Mouse (Mus musculus) embryonic facial prominence, embryonic 13.5 days (tissue): ENCODE results near the gene Tmem131l. TPM values are rescaled to one million over a fixed set of nuclear protein-coding genes. Genes with fewer than 3 reads are reported as not detected.
A peak's percentile ranks its signal among the peaks of the same experiment; 100 is the strongest.
"Not testable (repeated sequence)": the region's sequence is repeated elsewhere in the genome, so short reads cannot be mapped to it uniquely, and the experiment has no call there.

Source experiments
- ATAC-seq: fragments of 200-750 bp; cut with Nextera tagmentation; 2 replicates; pipeline ENCODE4 v1.8.0; 2017; ENCODE audit warnings: low read depth; ENCODE audit not compliant: insufficient number of reproducible peaks, insufficient read depth, low FRiP score, low TSS enrichment
- H3K27ac ChIP-seq: fragments of 300-500 bp; sonication (generic); 2 replicates; pipeline ENCODE4 v1.5.1; 2015; ENCODE audit warnings: moderate library complexity, mild to moderate bottlenecking, inconsistent platforms
- H3K27me3 ChIP-seq: fragments of 300-500 bp; sonication (generic); 2 replicates; pipeline ENCODE4 v1.6.1; 2015; ENCODE audit warnings: mild to moderate bottlenecking, inconsistent platforms
- H3K36me3 ChIP-seq: fragments of 300-500 bp; sonication (generic); 2 replicates; pipeline ENCODE4 v1.6.1; 2015; ENCODE audit warnings: mild to moderate bottlenecking, inconsistent platforms
- H3K4me1 ChIP-seq: fragments of 300-500 bp; sonication (generic); 2 replicates; pipeline ENCODE4 v1.6.1; 2015; ENCODE audit warnings: inconsistent platforms
- H3K4me2 ChIP-seq: fragments of 300-500 bp; sonication (generic); 2 replicates; pipeline ENCODE4 v1.6.1; 2015; ENCODE audit warnings: moderate library complexity, mild to moderate bottlenecking, inconsistent platforms
- H3K4me3 ChIP-seq: fragments of 300-500 bp; sonication (generic); 2 replicates; pipeline ENCODE4 v1.5.1; 2015; ENCODE audit warnings: mild to moderate bottlenecking, inconsistent platforms
- H3K9ac ChIP-seq: fragments of 300-500 bp; sonication (generic); 2 replicates; pipeline ENCODE4 v1.6.1; 2015; ENCODE audit warnings: mild to moderate bottlenecking, inconsistent platforms
- H3K9me3 ChIP-seq: fragments of 300-500 bp; sonication (generic); 2 replicates; pipeline ENCODE4 v1.6.1; 2016; ENCODE audit warnings: inconsistent platforms
- WGBS: fragments of 180-500 bp; shearing (Covaris S2); methylation state at CpG from one replicate; pipeline ENCODE4 v1.1.7; 2015; ENCODE audit warnings: mixed read lengths; 5-methylcytosine and 5-hydroxymethylcytosine counted together
- polyA plus RNA-seq: library from polyadenylated mRNA; unstranded; fragments of >200 nt; fragmentation: Nextera tagmentation; extraction: Ambion mirVana; gene quantifications from 2 replicates; pipeline ENCODE4 v1.2.1, GENCODE M21; 2015

The Tmem131l gene
- polyA plus RNA-seq, 1 experiment from 2014 or later: 67.4 TPM

GRCm38 (mm10) chr3:83871962-83872361, 168.0 kb downstream of the Tmem131l start:
- 92% methylated on average over 4 of the region's 4 CpGs for WGBS
- ATAC-seq: not testable (repeated sequence)

GRCm38 (mm10) chr3:83871559-83871958, 168.4 kb downstream of the Tmem131l start:
- not testable (repeated sequence) for ATAC-seq, H3K4me3 ChIP-seq, H3K36me3 ChIP-seq, H3K27ac ChIP-seq, H3K9me3 ChIP-seq, H3K27me3 ChIP-seq, H3K9ac ChIP-seq, H3K4me2 ChIP-seq, H3K4me1 ChIP-seq
- WGBS: 92% methylated on average over 7 of the region's 7 CpGs

More at GRCm38 (mm10) chr3:83871962-83872361, 168.0 kb downstream of the Tmem131l start:
- H3K4me1 ChIP-seq, H3K4me3 ChIP-seq, H3K4me2 ChIP-seq, H3K36me3 ChIP-seq, H3K9me3 ChIP-seq, H3K27ac ChIP-seq, H3K27me3 ChIP-seq, H3K9ac ChIP-seq: not testable (repeated sequence)

GRCm38 (mm10) chr3:83869776-83870175, 170.2 kb downstream of the Tmem131l start:
- H3K9ac ChIP-seq: no peak overlapping the region
- no peak overlapping the region for H3K27ac ChIP-seq
- H3K4me3 ChIP-seq: no peak overlapping the region
- no peaks in the 10 kb centered on the region for H3K9me3 ChIP-seq
- H3K36me3 ChIP-seq: no peaks in the 10 kb centered on the region
- no peak for ATAC-seq
- 95% methylated on average over 2 of the region's 2 CpGs for WGBS
- no peaks in the 10 kb centered on the region for H3K27me3 ChIP-seq
- no peak overlapping the region for H3K4me2 ChIP-seq
- 0 out of 2 replicates have a peak, but pooled peaks cover under 1% of the 10 kb centered on the region for H3K4me1 ChIP-seq

GRCm38 (mm10) chr3:83867026-83867425, 172.9 kb downstream of the Tmem131l start:
- ATAC-seq, H3K4me3 ChIP-seq, H3K9ac ChIP-seq, H3K4me2 ChIP-seq, H3K27ac ChIP-seq, H3K9me3 ChIP-seq, H3K36me3 ChIP-seq, H3K27me3 ChIP-seq: not testable (repeated sequence)
- H3K4me1 ChIP-seq: peaks cover 14% of the 10 kb centered on the region

- no peaks in the 10 kb centered on the region for H3K27me3 ChIP-seq
- no peak overlapping the region for H3K9ac ChIP-seq
- WGBS: 85% methylated on average over 2 of the region's 2 CpGs
- H3K4me2 ChIP-seq: no peak overlapping the region
- H3K4me1 ChIP-seq: peaks cover 14% of the 10 kb centered on the region
- ATAC-seq: no peak
- no peaks in the 10 kb centered on the region for H3K36me3 ChIP-seq
- no peaks in the 10 kb centered on the region for H3K9me3 ChIP-seq
- H3K4me3 ChIP-seq: no peak overlapping the region
- H3K27ac ChIP-seq: no peak overlapping the region
These were observed 174.8 kb downstream of the Tmem131l start for GRCm38 (mm10) chr3:83865216-83865615.

- Histone ChIP-seq H3K36me3 (no peaks in the 10 kb centered on the region), H3K9me3 (no peaks in the 10 kb centered on the region), H3K4me1 (peaks cover 14% of the 10 kb centered on the region), H3K27ac (no peak overlapping the region; the same call in 1 of the 2 replicates), H3K4me2 (no peak overlapping the region), H3K27me3 (no peaks in the 10 kb centered on the region), H3K9ac (no peak overlapping the region), H3K4me3 (no peak overlapping the region)
- ATAC-seq: no peak
- WGBS: 69% methylated on average over 9 of the region's 9 CpGs
These were observed 175.9 kb downstream of the Tmem131l start for GRCm38 (mm10) chr3:83864064-83864548.

GRCm38 (mm10) chr3:83862956-83863355, 177.0 kb downstream of the Tmem131l start:
- 24% methylated on average over 1 of the region's 1 CpGs for WGBS
- H3K4me2 ChIP-seq: 0 out of 2 replicates have a peak overlapping the region, but pooled peaks have one; percentile 5
- no peaks in the 10 kb centered on the region for H3K27me3 ChIP-seq
- H3K27ac ChIP-seq: peak overlapping the region; percentile 49; the same call in 1 of the 2 replicates
- H3K9ac ChIP-seq: no peak overlapping the region
- peaks cover 14% of the 10 kb centered on the region for H3K4me1 ChIP-seq
- no peaks in the 10 kb centered on the region for H3K9me3 ChIP-seq
- H3K4me3 ChIP-seq: no peak overlapping the region
- ATAC-seq: 0 out of 2 replicates have a peak, but pooled peaks have one; percentile 26
- no peaks in the 10 kb centered on the region for H3K36me3 ChIP-seq

GRCm38 (mm10) chr3:83859595-83859994, 180.4 kb downstream of the Tmem131l start:
- Histone ChIP-seq H3K27me3 (no peaks in the 10 kb centered on the region), H3K36me3 (no peaks in the 10 kb centered on the region), H3K4me1 (peaks cover 12% of the 10 kb centered on the region), H3K4me3 (no peak overlapping the region), H3K4me2 (no peak overlapping the region), H3K9me3 (no peaks in the 10 kb centered on the region), H3K27ac (no peak overlapping the region), H3K9ac (no peak overlapping the region)
- no peak for ATAC-seq
- WGBS: 87% methylated on average over 7 of the region's 7 CpGs

- no peaks in the 10 kb centered on the region for H3K36me3 ChIP-seq
- ATAC-seq: no peak
- H3K27ac ChIP-seq: no peak overlapping the region
- no peak overlapping the region for H3K9ac ChIP-seq
- no peaks in the 10 kb centered on the region for H3K27me3 ChIP-seq
- no peak overlapping the region for H3K4me2 ChIP-seq
- H3K9me3 ChIP-seq: no peaks in the 10 kb centered on the region
- H3K4me1 ChIP-seq: peaks cover 12% of the 10 kb centered on the region
- WGBS: 85% methylated on average over 3 of the region's 3 CpGs
- no peak overlapping the region for H3K4me3 ChIP-seq
These were observed 180.9 kb downstream of the Tmem131l start for GRCm38 (mm10) chr3:83859071-83859470.

GRCm38 (mm10) chr3:83857621-83858020, 182.4 kb downstream of the Tmem131l start:
- no peaks in the 10 kb centered on the region for H3K36me3 ChIP-seq
- peaks cover 5% of the 10 kb centered on the region for H3K4me1 ChIP-seq
- H3K4me2 ChIP-seq: no peak overlapping the region
- no peak overlapping the region for H3K4me3 ChIP-seq
- H3K9ac ChIP-seq: no peak overlapping the region
- no peaks in the 10 kb centered on the region for H3K27me3 ChIP-seq
- H3K9me3 ChIP-seq: no peaks in the 10 kb centered on the region
- ATAC-seq: no peak
- 92% methylated on average over 13 of the region's 13 CpGs for WGBS
- no peak overlapping the region for H3K27ac ChIP-seq

- Histone ChIP-seq H3K9ac (no peak overlapping the region), H3K4me2 (no peak overlapping the region), H3K4me1 (no peaks in the 10 kb centered on the region), H3K9me3 (no peaks in the 10 kb centered on the region), H3K4me3 (no peak overlapping the region), H3K27ac (no peak overlapping the region), H3K27me3 (no peaks in the 10 kb centered on the region), H3K36me3 (no peaks in the 10 kb centered on the region)
- WGBS: 89% methylated on average over 5 of the region's 5 CpGs
- ATAC-seq: no peak
These were observed 184.3 kb downstream of the Tmem131l start for GRCm38 (mm10) chr3:83855643-83856042.

- Histone ChIP-seq H3K36me3 (no peaks in the 10 kb centered on the region), H3K9me3 (no peaks in the 10 kb centered on the region), H3K4me3 (no peak overlapping the region), H3K4me2 (no peak overlapping the region), H3K9ac (no peak overlapping the region), H3K4me1 (no peaks in the 10 kb centered on the region), H3K27me3 (no peaks in the 10 kb centered on the region), H3K27ac (no peak overlapping the region)
- WGBS: 81% methylated on average over 2 of the region's 2 CpGs
- no peak for ATAC-seq
These were observed 190.6 kb downstream of the Tmem131l start for GRCm38 (mm10) chr3:83849341-83849740.
